Comparison of ENCODE assay signal across 27 mouse cellular contexts in genomic region chr12:75635771-75636430, GRCm38 (mm10). TPM values are rescaled to one million over a fixed set of nuclear protein-coding genes. Genes with fewer than 3 reads are reported as not detected.
DNase-seq lines count a peak whose midpoint lies in the region; ATAC-seq lines count a peak whose summit lies in the region.
"Had no signal": no experiment of that assay in that cellular context is flagged by ENCODE, and none has a peak within 500 bp of the region (broad histone marks: within the 10 kb centered on the region; RNA-seq: fewer than 3 reads in every experiment).

No protein-coding gene starts in this region.

- ATAC-seq in megakaryocyte, adult 5-6 weeks (ENCODE audit: poor library complexity, severe bottlenecking), result peak; percentile 16; the same call in 1 of the 2 replicates
- no peak for ATAC-seq in midbrain, embryonic 14.5 days (ENCODE audit: low FRiP score, low TSS enrichment)
- ATAC-seq: forebrain, embryonic 14.5 days; intestine, postnatal 0 days had no signal

- no peak overlapping the region for H3K4me2 ChIP-seq in midbrain, embryonic 14.5 days (ENCODE audit: low read length)
- H3K4me2 ChIP-seq: heart, embryonic 15.5 days; hindbrain, embryonic 14.5 days had no signal

- no peak overlapping the region for H3K27ac ChIP-seq in midbrain, embryonic 14.5 days (replicated peaks; ENCODE audit: low read depth, low read length)
- H3K27ac ChIP-seq: heart, embryonic 15.5 days; hindbrain, embryonic 14.5 days; liver, embryonic 14.5 days; macrophage; midbrain, embryonic 10.5 days had no signal

- WGBS in midbrain, embryonic 14.5 days, result 93% methylated on average over 10 of the region's 10 CpGs

- H3K9me3 ChIP-seq in midbrain, embryonic 14.5 days (ENCODE audit: control insufficient read depth, low read length), result no peaks in the 10 kb centered on the region
- H3K9me3 ChIP-seq: heart, embryonic 15.5 days; midbrain, embryonic 10.5 days had no signal

- DNase-seq in adrenal gland, adult (ENCODE audit: inconsistent age in 2 of 2, low spot score in 1 of 2), result peak; percentile 76 to 88
- no peak for DNase-seq in adrenal gland, postnatal 25 days
- DNase-seq in ovary, postnatal 36 days (ENCODE audit: low spot score), result peak; percentile 13
- DNase-seq in ovary, postnatal 10 days (ENCODE audit: low spot score), result no peak
- no peak for DNase-seq in frontal cortex, postnatal 36 days (ENCODE audit: low spot score in 2 of 2)
- DNase-seq in c-Kit-positive CD71-positive TER-119-positive erythroid progenitor cells, embryonic 14.5 days (ENCODE audit: low spot score), result no peak
- no peak for DNase-seq in midbrain, embryonic 14.5 days
- DNase-seq: cerebellum, adult 8-10 months; cerebellum, postnatal 25 days; gastrocnemius, postnatal 36 days; kidney, adult 9 months; kidney, postnatal 10 days; layer of hippocampus, adult 9-11 months; liver; lung, adult 2 months; lung, postnatal 10 days; right cerebral cortex, postnatal 4 days; thymus, adult 2 months; thymus, postnatal 36 days had no signal

- no peak overlapping the region for H3K9ac ChIP-seq in midbrain, embryonic 14.5 days (replicated peaks; ENCODE audit: low read length)
- H3K9ac ChIP-seq: heart, embryonic 15.5 days; hindbrain, embryonic 14.5 days; liver, embryonic 14.5 days had no signal

- no peak overlapping the region for H3K4me3 ChIP-seq in midbrain, embryonic 14.5 days (replicated peaks; ENCODE audit: low read depth, low read length)
- H3K4me3 ChIP-seq: heart, embryonic 15.5 days; midbrain, embryonic 10.5 days had no signal

- no peaks in the 10 kb centered on the region for H3K4me1 ChIP-seq in midbrain, embryonic 14.5 days (ENCODE audit: control insufficient read depth, insufficient read depth, low read length)
- H3K4me1 ChIP-seq: midbrain, embryonic 10.5 days had no signal

- H3K36me3 ChIP-seq in midbrain, embryonic 14.5 days (ENCODE audit: control insufficient read depth, insufficient read depth, low read length), result peaks cover 10% of the 10 kb centered on the region; the same call in 1 of the 2 replicates
- H3K36me3 ChIP-seq: heart, embryonic 15.5 days had no signal

- H3K27me3 ChIP-seq in midbrain, embryonic 14.5 days (ENCODE audit: control insufficient read depth, insufficient read depth, low read length), result no peaks in the 10 kb centered on the region
- H3K27me3 ChIP-seq: heart, embryonic 15.5 days had no signal

RNA-seq across cellular contexts. Expression of gene Wdr89, which starts 33.4 kb away (rescaled TPM):
- total RNA-seq in adrenal gland, postnatal 25 days (2021), result 4.1 and 5.0 TPM in 2 replicates
- total RNA-seq in megakaryocyte, adult 5-6 weeks (2015), result 9.7 and 9.8 TPM in 2 replicates
- total RNA-seq in megakaryocyte, adult 5-6 weeks (2017), result 7.5 and 8.9 TPM in 2 replicates
- 5.4 and 6.2 TPM in 2 replicates for polyA plus RNA-seq in midbrain, embryonic 14.5 days (2014; fragmentation: Nextera tagmentation; extraction: Ambion mirVana)

RNA-seq across cellular contexts. Expression of gene Ppp2r5e, which starts 39.9 kb away (rescaled TPM):
- total RNA-seq in adrenal gland, postnatal 25 days (2021), result 52.2 and 53.3 TPM in 2 replicates
- 30.3 and 33.7 TPM in 2 replicates for total RNA-seq in megakaryocyte, adult 5-6 weeks (2015)
- total RNA-seq in megakaryocyte, adult 5-6 weeks (2017), result 14.0 and 17.6 TPM in 2 replicates
- 29.0 and 30.3 TPM in 2 replicates for polyA plus RNA-seq in midbrain, embryonic 14.5 days (2014; fragmentation: Nextera tagmentation; extraction: Ambion mirVana)

Comparison
In these comparisons a context has a peak if more than half of its experiments do, and no peak if none do; other contexts are left out.
1. DNase-seq: peak in adrenal gland, adult (2 of 2) and ovary, postnatal 36 days (single experiment); none in adrenal gland, postnatal 25 days (single experiment), ovary, postnatal 10 days (single experiment), frontal cortex, postnatal 36 days (0 of 2), c-Kit-positive CD71-positive TER-119-positive erythroid progenitor cells, embryonic 14.5 days (single experiment) and midbrain, embryonic 14.5 days (single experiment).